Mouse (Mus musculus) kidney, adult 9 months (tissue): ENCODE results near the gene Kctd10.

Source experiments
- DNase-seq: peaks from one replicate; pipeline ENCODE4 v3.0.0; 2022

The Kctd10 gene

GRCm38 (mm10) chr5:114343612-114344011 lies 36.7 kb downstream of the Kctd10 start:
- DNase-seq: no peak

GRCm38 (mm10) chr5:114342996-114343395 lies 37.3 kb downstream of the Kctd10 start:
- no peak for DNase-seq

GRCm38 (mm10) chr5:114323791-114324507 lies 56.4 kb downstream of the Kctd10 start:
- DNase-seq: peak; percentile 26

- no peak for DNase-seq
These were observed 57.1 kb downstream of the Kctd10 start for GRCm38 (mm10) chr5:114323105-114323790.
